Mouse (Mus musculus) thymus, adult 2 months (tissue): ENCODE measurements at regions not wholly inside any gene's neighbourhood (a gene's known extent, or its start where the extent isn't known, plus 50 kb on each side); places are given as distances from the start of the nearest gene placed in this dataset.

Experiments
- CTCF ChIP-seq: fragments of 200-500 bp; IDR thresholded peaks from 2 replicates; pipeline ENCODE4 v1.5.1; 2012; ENCODE audit warnings: mild to moderate bottlenecking, control low read depth, low read length, moderate library complexity, borderline replicate concordance; ENCODE audit not compliant: control insufficient read depth, poor library complexity, insufficient read depth; ENCODE audit errors: extremely low read depth
- POLR2A ChIP-seq: fragments of 200-500 bp; IDR thresholded peaks from 2 replicates; pipeline ENCODE4 v1.6.1; 2012; ENCODE audit warnings: mild to moderate bottlenecking, low read length, control low read depth, moderate library complexity; ENCODE audit not compliant: control insufficient read depth, poor library complexity, insufficient read depth; ENCODE audit errors: extremely low read depth

GRCm38 (mm10) chr9:30186261-30186660, 223.3 kb upstream of the Ntm start:
- TF ChIP-seq CTCF (no peak), POLR2A (no peak)
